Mouse (Mus musculus): ENCODE measurements around the gene Rrm1.
"Not testable (repeated sequence)": the region's sequence is repeated elsewhere in the genome, so short reads cannot be mapped to it uniquely, and the experiment has no call there.

Gene Rrm1

GRCm38 (mm10) chr7:102441657-102442391 is at the start of gene Rrm1:
Gene Rrm1 (plus strand): TSS chr7:102441695.
- peak; percentile 97 for DNase-seq (ENCODE audit: low spot score)

GRCm38 (mm10) chr7:102393898-102394297 is 47.6 kb upstream of the Rrm1 start:
- no peak for DNase-seq (ENCODE audit: low spot score)

GRCm38 (mm10) chr7:102395894-102396293 is 45.6 kb upstream of the Rrm1 start:
- peak; percentile 42 for DNase-seq (ENCODE audit: low spot score)

- no peak for DNase-seq (ENCODE audit: low spot score)
Observed at GRCm38 (mm10) chr7:102396331-102396730, 45.2 kb upstream of the Rrm1 start.

DNA sequence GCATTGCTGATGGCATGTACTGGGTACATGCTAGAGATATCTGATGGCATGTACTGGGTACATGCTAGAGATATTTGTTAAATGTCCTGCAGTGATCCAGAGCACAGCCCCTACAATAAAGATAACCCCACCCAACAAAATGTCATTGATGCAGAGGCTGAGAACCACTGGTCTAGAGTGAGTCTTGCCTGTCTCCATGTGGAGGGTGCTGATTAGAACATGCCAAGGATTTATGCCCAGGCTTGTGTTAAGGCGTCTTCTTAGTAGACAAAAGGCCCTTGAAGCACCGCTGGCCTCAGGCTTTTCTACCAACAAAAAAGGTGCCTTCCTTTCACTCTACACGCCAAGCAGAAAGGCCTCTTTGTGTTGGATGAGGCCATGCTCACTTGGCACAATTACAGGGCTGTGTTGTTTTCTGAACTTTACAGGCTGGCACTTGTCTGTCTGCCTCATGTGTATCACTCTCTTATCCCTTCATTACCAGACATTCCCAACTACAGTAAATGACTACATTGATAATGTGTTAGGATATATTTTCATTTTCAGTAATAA is 42.2 kb upstream of the Rrm1 start:
- no peak for DNase-seq (ENCODE audit: low spot score)

- DNase-seq (ENCODE audit: low spot score): no peak
Observed at GRCm38 (mm10) chr7:102404118-102404517, 37.4 kb upstream of the Rrm1 start.

DNA sequence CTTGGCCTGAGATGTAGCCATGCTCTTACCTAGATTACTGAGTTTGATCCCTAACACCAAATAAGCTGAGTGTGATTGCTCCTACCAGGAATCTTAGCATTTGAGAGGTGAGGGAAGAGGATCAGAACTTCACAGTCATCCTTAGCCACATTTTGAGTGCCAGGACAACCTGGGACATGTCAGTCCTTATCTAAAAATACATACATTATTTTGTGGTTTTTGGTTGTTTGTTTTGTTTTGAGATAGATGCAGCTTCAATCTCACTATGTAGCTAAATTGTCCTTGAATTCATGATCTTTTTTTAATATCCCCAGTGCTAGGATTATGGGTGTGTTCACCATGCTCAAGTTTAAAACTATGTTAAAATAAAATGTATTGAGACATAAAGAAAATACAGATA is 34.1 kb upstream of the Rrm1 start:
- no peak for DNase-seq (ENCODE audit: low spot score)

GRCm38 (mm10) chr7:102415272-102415671 is 26.2 kb upstream of the Rrm1 start:
- not testable (repeated sequence) for DNase-seq (ENCODE audit: low spot score)

GRCm38 (mm10) chr7:102415841-102416240 is 25.7 kb upstream of the Rrm1 start:
- no peak for DNase-seq (ENCODE audit: low spot score)

DNA sequence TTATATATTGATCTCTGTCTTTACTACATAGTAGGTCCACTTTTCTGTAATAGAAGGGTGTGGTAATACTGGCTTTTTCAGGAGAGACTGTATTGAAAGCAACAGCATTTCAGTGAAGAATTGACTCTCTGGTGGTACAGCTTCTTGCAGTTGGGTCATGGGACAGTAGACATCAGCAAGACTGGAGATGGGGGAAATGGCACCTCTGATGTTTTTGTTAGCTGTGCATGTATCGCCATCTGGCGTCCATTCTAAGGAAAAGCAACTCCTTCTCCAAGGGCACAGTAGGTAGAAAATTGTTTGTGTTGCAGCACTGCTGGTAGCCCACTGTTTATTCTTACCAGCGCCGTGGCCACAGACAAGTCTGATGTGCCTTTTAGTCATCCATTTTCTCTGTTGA is 24.1 kb upstream of the Rrm1 start:
- DNase-seq (ENCODE audit: low spot score): peak; percentile 78

GRCm38 (mm10) chr7:102422036-102422435 is 19.5 kb upstream of the Rrm1 start:
- no peak for DNase-seq (ENCODE audit: low spot score)

DNA sequence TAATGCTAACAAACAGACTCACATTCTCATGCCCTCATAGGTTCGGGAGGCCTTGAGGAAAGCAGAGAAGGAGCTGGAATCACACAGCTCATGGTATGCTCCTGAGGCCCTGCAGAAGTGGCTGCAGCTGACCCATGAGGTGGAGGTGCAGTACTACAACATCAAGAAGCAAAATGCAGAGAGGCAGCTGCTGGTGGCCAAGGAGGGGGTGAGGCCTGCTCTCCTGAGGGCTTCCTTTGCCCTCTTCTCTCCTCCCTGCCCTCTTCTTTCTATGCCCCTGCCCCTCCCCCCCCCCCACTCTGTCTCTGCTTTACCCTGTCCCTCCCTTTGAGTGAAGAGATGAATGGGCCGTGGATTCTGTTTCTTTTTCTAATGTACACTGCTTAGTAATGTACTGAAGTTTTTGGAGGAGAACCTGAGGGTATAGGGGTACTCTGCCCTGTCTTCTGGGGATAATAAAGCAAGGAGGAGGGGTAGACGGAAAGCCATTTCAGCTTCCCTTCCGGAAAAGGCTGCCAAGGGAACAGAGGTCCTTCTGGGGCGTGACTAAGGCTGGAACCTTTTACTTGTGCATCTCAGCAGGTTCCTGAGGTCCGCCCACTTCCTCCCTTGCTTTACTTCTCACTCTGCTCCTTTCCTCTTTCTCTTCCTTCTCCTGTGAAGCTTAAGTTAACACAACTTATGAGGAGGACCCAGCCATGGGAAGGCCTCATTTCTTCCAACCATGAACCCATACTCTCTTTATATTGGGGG is 15.4 kb upstream of the Rrm1 start:
- no peak for DNase-seq (ENCODE audit: low spot score)

GRCm38 (mm10) chr7:102434344-102434743 is 7.2 kb upstream of the Rrm1 start:
- DNase-seq (ENCODE audit: low spot score): no peak

DNA sequence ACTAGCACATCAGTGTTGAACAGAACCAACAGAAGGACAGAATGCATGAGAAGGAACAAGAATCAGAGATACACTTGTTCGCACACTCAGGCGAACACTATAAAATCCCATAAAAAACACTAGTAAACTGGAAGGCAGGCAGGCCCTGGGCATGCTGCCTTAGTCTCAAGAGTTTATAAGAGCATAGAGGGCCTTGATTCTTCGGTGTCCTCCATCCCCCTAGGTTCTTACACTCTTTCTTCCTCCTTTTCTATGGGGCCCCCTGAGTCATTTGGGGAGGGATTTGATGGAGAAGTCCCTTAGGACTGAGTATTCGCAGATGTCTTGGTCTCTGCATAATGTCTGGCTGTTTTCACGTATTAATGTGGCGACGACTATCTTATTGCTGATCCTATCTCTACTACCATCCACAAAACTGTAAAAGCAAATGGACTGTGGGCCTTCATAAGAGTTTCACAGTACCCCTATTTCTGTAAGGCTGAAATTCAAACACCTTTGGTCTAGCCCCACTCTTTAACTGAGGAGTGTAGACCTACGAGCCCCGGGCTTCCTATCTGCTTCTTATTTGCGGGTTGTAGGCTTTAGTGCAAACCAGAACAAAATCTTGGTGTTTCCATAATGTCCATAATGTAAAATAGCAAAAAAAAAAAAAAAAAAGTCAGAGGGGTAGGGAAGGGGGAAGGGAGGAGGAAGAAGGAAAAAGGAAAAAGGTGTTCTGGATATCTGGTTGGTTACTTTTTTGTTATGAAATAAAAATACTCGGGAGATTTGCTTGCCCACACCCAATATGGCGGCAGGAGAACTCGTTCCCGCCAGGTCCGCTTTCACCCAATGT is 456 bp upstream of the Rrm1 start:
- no peak for DNase-seq (ENCODE audit: low spot score)

GRCm38 (mm10) chr7:102442432-102442831 is 937 bp downstream of the Rrm1 start:
- DNase-seq (ENCODE audit: low spot score): no peak

DNA sequence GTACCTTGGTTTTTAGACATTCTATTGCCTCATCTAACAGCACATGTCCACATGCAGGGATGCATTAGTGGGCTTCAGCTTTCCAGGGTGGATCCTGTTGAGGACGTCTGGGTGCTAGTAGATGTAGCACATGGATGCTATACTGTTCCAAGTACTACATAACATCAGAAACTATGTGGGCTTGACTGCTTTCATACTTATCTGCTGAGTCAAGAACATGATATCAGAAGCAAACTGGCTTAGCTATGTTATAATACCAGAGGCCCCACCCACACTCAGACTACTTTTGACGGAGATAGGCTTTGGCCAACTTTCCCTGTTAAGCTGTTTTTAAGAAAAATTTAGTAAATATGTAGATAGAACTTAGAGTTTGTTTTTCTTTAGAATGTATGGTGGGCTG is 2.8 kb downstream of the Rrm1 start:
- DNase-seq (ENCODE audit: low spot score): no peak

- no peak for DNase-seq (ENCODE audit: low spot score)
Observed at GRCm38 (mm10) chr7:102446438-102446837, 4.9 kb downstream of the Rrm1 start.

GRCm38 (mm10) chr7:102458618-102459380 is 17.3 kb downstream of the Rrm1 start:
- DNase-seq (ENCODE audit: low spot score): no peak

DNA sequence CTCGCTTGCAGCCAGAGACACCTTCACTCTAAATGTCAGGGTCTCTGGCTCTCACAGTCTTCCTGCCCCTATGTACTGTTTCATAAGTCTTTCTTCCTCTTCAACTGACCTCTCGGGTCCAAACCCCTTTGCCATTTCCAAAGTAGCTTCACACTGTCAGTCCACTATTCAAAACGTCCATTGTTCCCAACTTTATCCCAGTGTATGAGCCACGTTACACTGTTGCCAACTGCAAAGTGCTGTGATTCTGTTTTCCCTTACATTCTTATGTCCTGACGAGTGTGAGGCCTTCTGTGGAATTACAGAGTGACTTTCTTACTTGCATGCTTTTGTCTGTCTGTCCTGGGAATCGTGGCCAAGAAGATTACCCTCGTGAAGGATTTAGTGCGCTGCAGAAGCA is 26.1 kb downstream of the Rrm1 start:
- DNase-seq (ENCODE audit: low spot score): no peak

- DNase-seq (ENCODE audit: low spot score): no peak
Observed at GRCm38 (mm10) chr7:102472675-102473074, 31.2 kb downstream of the Rrm1 start.

GRCm38 (mm10) chr7:102476601-102477000 is 35.1 kb downstream of the Rrm1 start:
- no peak for DNase-seq (ENCODE audit: low spot score)

GRCm38 (mm10) chr7:102477377-102477776 is 35.9 kb downstream of the Rrm1 start:
- no peak for DNase-seq (ENCODE audit: low spot score)

Data from adipocyte (in vitro differentiated cells).